Mouse (Mus musculus) embryonic facial prominence, embryonic 12.5 days (tissue): Measurements from ENCODE around the gene 6430628N08Rik. TPM values are rescaled to one million over a fixed set of nuclear protein-coding genes. Genes with fewer than 3 reads are reported as not detected.
A peak's percentile ranks its signal among the peaks of the same experiment; 100 is the strongest.

ENCODE experiments used
- ATAC-seq: fragments of 200-750 bp; cut with Nextera tagmentation; 2 replicates; pipeline ENCODE4 v1.8.0; 2017; ENCODE audit not compliant: insufficient number of reproducible peaks, insufficient read depth, low FRiP score, low TSS enrichment
- H3K27ac ChIP-seq: fragments of 300-500 bp; sonication (generic); 2 replicates; pipeline ENCODE4 v1.5.1; 2016; ENCODE audit warnings: mild to moderate bottlenecking
- H3K27me3 ChIP-seq: fragments of 300-500 bp; sonication (generic); 2 replicates; pipeline ENCODE4 v1.6.1; 2016; ENCODE audit warnings: mild to moderate bottlenecking, moderate library complexity
- H3K36me3 ChIP-seq: fragments of 300-500 bp; sonication (generic); 2 replicates; pipeline ENCODE4 v1.6.1; 2016; ENCODE audit warnings: mild to moderate bottlenecking
- H3K4me1 ChIP-seq: fragments of 300-500 bp; sonication (generic); 2 replicates; pipeline ENCODE4 v1.6.1; 2016
- H3K4me2 ChIP-seq: fragments of 300-500 bp; sonication (generic); replicated peaks from 2 replicates; pipeline ENCODE4 v1.6.1; 2016; ENCODE audit warnings: mild to moderate bottlenecking, moderate library complexity
- H3K4me3 ChIP-seq: fragments of 300-500 bp; sonication (generic); 2 replicates; pipeline ENCODE4 v1.5.1; 2016; ENCODE audit warnings: mild to moderate bottlenecking
- H3K9ac ChIP-seq: fragments of 300-500 bp; sonication (generic); 2 replicates; pipeline ENCODE4 v1.6.1; 2016; ENCODE audit warnings: mild to moderate bottlenecking, moderate library complexity
- H3K9me3 ChIP-seq: fragments of 300-500 bp; sonication (generic); 2 replicates; pipeline ENCODE4 v1.6.1; 2016; ENCODE audit warnings: mild to moderate bottlenecking, moderate library complexity
- WGBS: fragments of 180-500 bp; shearing (Covaris S2); methylation state at CpG from one replicate; pipeline ENCODE4 v1.1.7; 2016; 5-methylcytosine and 5-hydroxymethylcytosine counted together
- polyA plus RNA-seq: library from polyadenylated mRNA; unstranded; fragments of >200 nt; fragmentation: Nextera tagmentation; extraction: Ambion mirVana; gene quantifications from 2 replicates; pipeline ENCODE4 v1.2.1, GENCODE M21; 2016

6430628N08Rik gene
- polyA plus RNA-seq, 1 experiment from 2014 or later: not detected

DNA sequence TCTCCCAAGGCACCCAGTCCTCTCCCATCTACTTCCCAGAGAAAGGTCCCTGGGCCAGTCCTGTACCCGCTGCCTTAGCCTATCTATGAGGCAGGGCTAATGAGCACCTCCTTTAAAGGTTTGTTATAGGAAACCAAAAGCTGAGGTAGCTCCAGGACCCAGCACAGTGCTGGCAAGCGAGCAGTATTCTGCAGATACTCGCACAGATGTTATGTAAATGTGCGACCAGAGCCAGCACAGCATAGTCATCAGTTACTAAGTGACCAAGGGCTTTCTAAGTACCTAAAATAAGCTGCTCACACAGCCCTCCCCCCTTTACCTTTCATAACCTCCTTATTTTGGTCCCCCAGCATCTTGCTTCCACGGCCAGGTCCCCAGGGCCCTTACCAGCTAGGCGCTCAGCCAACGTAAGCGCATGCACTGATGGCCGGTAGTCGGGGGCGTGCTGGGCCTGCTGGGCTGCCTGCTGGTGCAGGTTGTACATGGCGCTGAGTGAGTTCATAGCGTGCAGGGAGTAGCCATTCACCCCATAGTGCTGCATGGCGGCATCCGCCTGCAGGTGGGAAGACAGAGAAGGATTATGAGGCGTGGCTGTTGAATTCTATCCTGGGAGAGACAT, 32.9 kb downstream of the 6430628N08Rik start:
- H3K4me3 ChIP-seq: no peak overlapping the region
- ATAC-seq: no peak
- H3K9ac ChIP-seq: no peak overlapping the region
- no peak overlapping the region for H3K4me2 ChIP-seq
- H3K9me3 ChIP-seq: no peaks in the 10 kb centered on the region
- H3K4me1 ChIP-seq: no peaks in the 10 kb centered on the region
- H3K27ac ChIP-seq: no peak overlapping the region
- H3K36me3 ChIP-seq: no peaks in the 10 kb centered on the region
- 74% methylated on average over 16 of the region's 16 CpGs for WGBS
- H3K27me3 ChIP-seq: peaks cover 14% of the 10 kb centered on the region; the same call in 1 of the 2 replicates

DNA sequence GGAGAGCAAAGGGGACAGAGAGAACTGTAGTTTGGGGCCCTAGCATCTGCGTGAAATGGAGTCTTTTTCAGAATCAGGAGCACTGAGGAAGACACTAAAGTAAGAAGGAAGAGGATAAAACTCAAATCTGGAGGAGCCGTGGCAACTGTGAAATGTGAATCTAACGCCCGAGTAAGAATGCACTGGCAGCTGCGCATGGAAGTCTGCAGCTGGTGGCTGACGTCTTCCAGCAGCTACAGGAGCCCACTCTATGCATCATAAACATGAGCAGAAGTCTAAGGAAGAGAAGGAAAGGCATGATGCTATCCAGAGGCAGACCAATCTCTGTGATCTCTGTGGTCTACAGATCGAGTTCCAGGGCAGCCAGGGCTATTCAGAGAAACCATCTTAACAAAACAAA, 37.2 kb downstream of the 6430628N08Rik start:
- Histone ChIP-seq H3K4me1 (no peaks in the 10 kb centered on the region), H3K9ac (no peak overlapping the region), H3K4me3 (no peak overlapping the region), H3K36me3 (no peaks in the 10 kb centered on the region), H3K4me2 (no peak overlapping the region), H3K27me3 (peaks cover 43% of the 10 kb centered on the region), H3K9me3 (no peaks in the 10 kb centered on the region), H3K27ac (no peak overlapping the region)
- 61% methylated on average over 7 of the region's 7 CpGs for WGBS
- no peak for ATAC-seq

DNA sequence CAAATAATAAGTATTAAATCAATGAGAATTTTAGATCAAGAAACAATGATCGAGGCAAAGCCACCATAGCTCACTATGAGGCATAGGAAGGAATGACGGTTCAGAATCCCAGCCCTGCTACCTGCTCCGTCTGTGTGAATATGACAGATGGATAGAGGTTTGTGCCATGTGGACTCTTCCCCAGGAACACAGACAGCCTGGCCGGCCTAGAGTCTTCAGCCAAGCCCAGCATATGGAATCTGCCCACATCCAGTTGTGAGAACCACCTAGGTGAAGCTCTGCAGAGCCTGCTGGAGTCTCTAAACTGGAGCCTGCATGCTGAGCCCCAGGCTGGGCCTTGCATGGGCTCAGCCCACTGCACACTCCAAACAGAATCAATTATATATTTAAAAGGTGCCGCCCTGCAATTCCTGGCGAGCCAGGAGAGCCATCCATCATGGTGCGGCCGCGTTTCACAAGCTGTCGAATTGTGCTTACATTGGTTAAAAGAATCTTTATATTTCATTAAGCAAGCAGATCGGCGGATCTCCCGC, 41.2 kb downstream of the 6430628N08Rik start:
- 60% methylated on average over 13 of the region's 13 CpGs for WGBS
- Histone ChIP-seq H3K9me3 (no peaks in the 10 kb centered on the region), H3K27me3 (peaks cover 82% of the 10 kb centered on the region), H3K4me2 (no peak overlapping the region), H3K9ac (no peak overlapping the region), H3K4me1 (peaks cover 3% of the 10 kb centered on the region; the same call in 1 of the 2 replicates), H3K36me3 (no peaks in the 10 kb centered on the region), H3K27ac (no peak overlapping the region), H3K4me3 (no peak overlapping the region)
- ATAC-seq: no peak

- Histone ChIP-seq H3K36me3 (no peaks in the 10 kb centered on the region), H3K9me3 (no peaks in the 10 kb centered on the region), H3K27me3 (peaks cover 94% of the 10 kb centered on the region), H3K4me3 (peak overlapping the region; percentile 16; the same call in 1 of the 2 replicates), H3K4me2 (peak overlapping the region; percentile 28), H3K27ac (no peak overlapping the region), H3K9ac (no peak overlapping the region), H3K4me1 (peaks cover 17% of the 10 kb centered on the region)
- under 1% methylated on average over 36 of the region's 36 CpGs for WGBS
- no peak for ATAC-seq
Observed at GRCm38 (mm10) chr4:115935835-115936581, 45.5 kb downstream of the 6430628N08Rik start.

DNA sequence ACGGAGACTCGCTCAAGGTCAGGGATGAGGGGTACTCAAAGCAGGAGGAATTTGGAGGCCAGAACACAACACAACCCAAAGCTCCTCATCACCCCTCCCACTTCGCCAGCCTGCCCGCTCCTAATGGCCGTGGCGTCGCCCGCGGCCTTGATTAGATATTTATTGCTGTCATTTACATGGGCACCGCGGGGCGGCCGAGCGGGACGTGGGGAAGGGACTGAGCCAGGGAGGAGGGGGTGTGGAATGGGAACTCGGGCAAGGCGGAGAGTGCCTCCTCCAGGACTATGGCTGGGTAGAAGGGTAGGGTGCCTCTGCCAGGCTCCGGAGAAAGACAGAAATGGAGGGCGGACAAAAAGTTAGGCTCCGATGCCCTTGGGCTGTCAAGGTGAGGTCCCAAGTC, 46.2 kb downstream of the 6430628N08Rik start:
- Histone ChIP-seq H3K27me3 (peaks cover 95% of the 10 kb centered on the region), H3K4me1 (peaks cover 17% of the 10 kb centered on the region), H3K27ac (no peak overlapping the region), H3K9me3 (no peaks in the 10 kb centered on the region), H3K4me3 (0 out of 2 replicates have a peak overlapping the region, but pooled peaks have one; percentile 5), H3K36me3 (no peaks in the 10 kb centered on the region), H3K9ac (no peak overlapping the region), H3K4me2 (peak overlapping the region; percentile 28)
- no peak for ATAC-seq
- under 1% methylated on average over 20 of the region's 20 CpGs for WGBS

GRCm38 (mm10) chr4:115937061-115937976, 46.9 kb downstream of the 6430628N08Rik start:
- no peak for ATAC-seq
- H3K27ac ChIP-seq: no peak overlapping the region
- H3K27me3 ChIP-seq: peaks cover 95% of the 10 kb centered on the region
- peaks cover 17% of the 10 kb centered on the region for H3K4me1 ChIP-seq
- 0 out of 2 replicates have a peak overlapping the region, but pooled peaks have one; percentile 5 for H3K4me3 ChIP-seq
- WGBS: 3% methylated on average over 19 of the region's 19 CpGs
- H3K36me3 ChIP-seq: no peaks in the 10 kb centered on the region
- 0 out of 2 replicates have a peak overlapping the region, but pooled peaks have one; percentile 28 for H3K4me2 ChIP-seq
- no peaks in the 10 kb centered on the region for H3K9me3 ChIP-seq
- H3K9ac ChIP-seq: no peak overlapping the region

GRCm38 (mm10) chr4:115938276-115939160, 48.1 kb downstream of the 6430628N08Rik start:
- no peak overlapping the region for H3K9ac ChIP-seq
- ATAC-seq: no peak
- H3K4me1 ChIP-seq: peaks cover 18% of the 10 kb centered on the region

GRCm38 (mm10) chr4:115939295-115940102, 49.0 kb downstream of the 6430628N08Rik start, which contains the start of gene Dmbx1:
TSS of gene Dmbx1 (minus strand) at chr4:115939926.
- no peak within 1 kb of the TSS for H3K27ac ChIP-seq
- peak within 1 kb of the TSS; percentile 42 for H3K4me3 ChIP-seq
- peaks cover 22% of the 10 kb centered on the region for H3K4me1 ChIP-seq
- peak within 1 kb of the TSS; percentile 40; the same call in 1 of the 2 replicates for H3K9ac ChIP-seq
- H3K27me3 ChIP-seq: peaks cover 95% of the 10 kb centered on the region
- ATAC-seq: peak; percentile 22; the same call in 1 of the 2 replicates
- H3K4me2 ChIP-seq: peak within 1 kb of the TSS; percentile 79
- WGBS: under 1% methylated on average over 71 of the region's 71 CpGs
- no peaks in the 10 kb centered on the region for H3K9me3 ChIP-seq
- no peaks in the 10 kb centered on the region for H3K36me3 ChIP-seq

More at GRCm38 (mm10) chr4:115938276-115939160, 48.1 kb downstream of the 6430628N08Rik start:
- no peaks in the 10 kb centered on the region for H3K36me3 ChIP-seq
- peaks cover 95% of the 10 kb centered on the region for H3K27me3 ChIP-seq
- H3K4me2 ChIP-seq: peak overlapping the region; percentile 79
- no peak overlapping the region for H3K27ac ChIP-seq
- no peaks in the 10 kb centered on the region for H3K9me3 ChIP-seq
- WGBS: under 1% methylated on average over 37 of the region's 37 CpGs
- H3K4me3 ChIP-seq: peak overlapping the region; percentile 42

DNA sequence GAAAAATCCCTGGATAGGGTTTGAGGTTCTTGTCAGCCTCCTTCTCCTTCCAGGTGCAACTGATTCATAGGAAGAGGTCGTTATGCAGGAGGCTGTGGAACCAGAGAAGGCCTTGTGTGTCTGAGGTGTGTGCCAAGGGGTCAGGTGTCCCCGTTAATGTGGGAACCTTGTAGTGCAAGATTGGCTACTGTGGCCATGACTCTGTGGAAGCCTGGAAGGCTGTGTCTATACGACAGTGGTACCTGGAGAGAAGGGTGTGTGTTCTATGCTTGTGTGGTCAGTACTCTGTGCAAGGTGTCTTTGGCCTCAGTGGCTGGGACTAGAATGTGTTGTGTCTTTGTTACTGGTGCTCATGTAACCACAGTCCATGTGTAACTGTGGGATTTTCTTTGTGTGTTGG, 50.2 kb downstream of the 6430628N08Rik start:
- Histone ChIP-seq H3K4me1 (peaks cover 22% of the 10 kb centered on the region), H3K9ac (no peak overlapping the region), H3K27ac (no peak overlapping the region), H3K9me3 (no peaks in the 10 kb centered on the region), H3K4me2 (no peak overlapping the region), H3K4me3 (no peak overlapping the region), H3K27me3 (peaks cover 96% of the 10 kb centered on the region), H3K36me3 (no peaks in the 10 kb centered on the region)
- WGBS: 12% methylated on average over 3 of the region's 3 CpGs
- ATAC-seq: no peak
